Mouse (Mus musculus) E14TG2a.4 (cell line): ENCODE measurements around the gene Dctn1.

Experiments used
- CTCF ChIP-seq: conservative IDR thresholded peaks from 2 replicates; pipeline ENCODE4 v1.5.1; 2014; ENCODE audit warnings: low read length
- NANOG ChIP-seq: IDR thresholded peaks from 2 replicates; pipeline ENCODE4 v1.6.1; 2014; ENCODE audit warnings: borderline replicate concordance, low read length, mixed read lengths
- POU5F1 ChIP-seq: IDR thresholded peaks from 2 replicates; pipeline ENCODE4 v1.6.1; 2014; ENCODE audit warnings: low read length, borderline replicate concordance

DNA sequence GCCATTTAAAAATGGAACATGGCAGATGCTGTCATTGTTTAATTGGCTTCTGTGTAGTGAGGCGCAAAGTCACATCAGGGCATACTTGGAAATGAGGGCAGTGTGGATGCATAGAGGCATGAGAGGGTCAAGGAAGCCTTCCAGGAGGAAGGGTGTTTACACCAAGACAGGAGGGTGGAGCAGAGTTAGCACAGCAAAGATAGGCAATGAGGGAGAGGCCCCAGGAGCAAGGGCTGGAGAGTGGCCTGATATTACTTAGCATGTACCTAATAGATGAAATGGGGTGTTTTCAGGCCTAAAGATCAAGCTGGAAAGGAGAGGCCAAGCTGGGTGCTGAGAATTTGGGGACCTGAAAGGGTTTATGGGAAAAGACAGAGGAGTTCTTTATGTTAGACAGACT is 80.3 kb downstream of the Dctn1 start:
- TF ChIP-seq CTCF, result no peak
- TF ChIP-seq POU5F1, result no peak
- no peak for TF ChIP-seq NANOG
